Comparison of ENCODE assay signal across 13 mouse cellular contexts in the genomic region with DNA sequence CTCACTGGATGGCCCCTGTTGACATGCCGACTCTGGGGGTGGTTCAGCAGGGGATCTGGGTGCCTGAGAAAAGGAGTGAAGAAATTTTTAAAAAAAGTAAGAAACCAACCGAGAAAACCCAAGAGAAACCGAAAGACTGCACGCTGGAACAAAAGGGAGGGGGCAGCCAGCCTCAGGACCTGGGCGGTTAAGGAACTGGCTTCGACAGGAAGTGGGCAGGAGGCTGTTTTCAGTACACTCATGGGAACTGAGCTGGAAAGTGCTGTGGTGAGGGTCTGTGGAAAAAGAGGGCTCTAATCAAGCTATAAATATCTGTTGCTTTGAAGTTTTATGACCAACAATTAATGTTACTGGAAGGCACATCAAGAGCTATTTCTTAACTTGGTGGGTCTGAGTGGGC.
DNase-seq lines count a peak whose midpoint lies in the region; ATAC-seq and TF ChIP-seq lines count a peak whose summit lies in the region.
"Had no signal": no experiment of that assay in that cellular context is flagged by ENCODE, and none has a peak within 500 bp of the region (broad histone marks: within the 10 kb centered on the region; RNA-seq: fewer than 3 reads in every experiment).

No protein-coding gene starts in this region.

- intact Hi-C loops in left cerebral cortex, adult 2 months (cut with DNase I), result no loop called here
- intact Hi-C loops in gastrocnemius, adult 2 months (cut with DNase I), result loop anchor here (10.0 kb wide), 1 partner anchor 471 kb away; the partner anchor contains the start of gene Maf

- no peaks in the 10 kb centered on the region; the same call in 1 of the 2 replicates for H3K4me1 ChIP-seq in bone marrow, adult 2 months (ENCODE audit: control insufficient read depth, insufficient read depth, low read length)
- peaks cover 14% of the 10 kb centered on the region for H3K4me1 ChIP-seq in hindbrain, embryonic 10.5 days (replicated peaks)

- H3K36me3 ChIP-seq in hindbrain, embryonic 10.5 days, result no peaks in the 10 kb centered on the region
- H3K36me3 ChIP-seq: limb, embryonic 15.5 days; neural tube, embryonic 13.5 days had no signal

- peaks cover 5% of the 10 kb centered on the region; the same call in 1 of the 2 replicates for H3K27me3 ChIP-seq in hindbrain, embryonic 10.5 days (ENCODE audit: insufficient read depth, poor library complexity, severe bottlenecking)

- WGBS in bone marrow, adult 2 months, result under 1% methylated on average over 6 of the region's 6 CpGs
- 82% methylated on average over 6 of the region's 6 CpGs for WGBS in hindbrain, embryonic 10.5 days

- H3K9me3 ChIP-seq in hindbrain, embryonic 10.5 days, result no peaks in the 10 kb centered on the region
- H3K9me3 ChIP-seq: limb, embryonic 15.5 days; neural tube, embryonic 13.5 days had no signal

- H3K27ac ChIP-seq in bone marrow, adult 2 months (ENCODE audit: control insufficient read depth, insufficient read depth, low read depth, low read length, poor library complexity), result no peak overlapping the region
- no peak overlapping the region for H3K27ac ChIP-seq in hindbrain, embryonic 10.5 days
- H3K27ac ChIP-seq in left cerebral cortex, adult 2 months, result no peak overlapping the region
- no peak overlapping the region for H3K27ac ChIP-seq in gastrocnemius, adult 2 months
- H3K27ac ChIP-seq: limb, embryonic 15.5 days; neural tube, embryonic 13.5 days had no signal

- TF ChIP-seq POLR2A in bone marrow, adult 2 months (IDR thresholded peaks at IDR 0.05; ENCODE audit: borderline replicate concordance, control insufficient read depth, low read depth, low read length), result no peak

- TF ChIP-seq CTCF in bone marrow, adult 2 months (IDR thresholded peaks at IDR 0.05; ENCODE audit: control insufficient read depth, insufficient read depth, low read length), result no peak
- no peak for TF ChIP-seq CTCF in left cerebral cortex, adult 2 months (IDR thresholded peaks at IDR 0.05)
- TF ChIP-seq CTCF in gastrocnemius, adult 2 months (IDR thresholded peaks at IDR 0.05), result no peak

- ATAC-seq in megakaryocyte, adult 5-6 weeks (ENCODE audit: poor library complexity, severe bottlenecking), result peak; percentile 93
- ATAC-seq: forebrain, postnatal 0 days had no signal

- peak; percentile 10 for DNase-seq in kidney, postnatal 14 days
- no peak for DNase-seq in kidney, postnatal 25 days
- DNase-seq in thymus, postnatal 10 days (ENCODE audit: low spot score in 2 of 2), result peak; percentile 51 to 66
- no peak for DNase-seq in hindbrain, embryonic 10.5 days (ENCODE audit: low spot score)
- DNase-seq in left cerebral cortex, adult 2 months (ENCODE audit: extremely low spot score in 1 of 2, low spot score in 2 of 2), result no peak
- no peak for DNase-seq in gastrocnemius, adult 2 months
- DNase-seq: cerebellum, postnatal 25 days; forebrain, postnatal 0 days; right cerebral cortex, postnatal 4 days had no signal

- H3K4me3 ChIP-seq in bone marrow, adult 2 months (replicated peaks; ENCODE audit: control insufficient read depth, low read depth, low read length), result peak overlapping the region; percentile 8
- H3K4me3 ChIP-seq in hindbrain, embryonic 10.5 days, result no peak overlapping the region
- no peak overlapping the region for H3K4me3 ChIP-seq in left cerebral cortex, adult 2 months
- no peak overlapping the region for H3K4me3 ChIP-seq in gastrocnemius, adult 2 months
- H3K4me3 ChIP-seq: limb, embryonic 15.5 days; neural tube, embryonic 13.5 days had no signal

Comparison
In these comparisons a context has a peak if more than half of its experiments do, and no peak if none do; other contexts are left out.
1. DNase-seq: peak in kidney, postnatal 14 days (single experiment) and thymus, postnatal 10 days (2 of 2); none in kidney, postnatal 25 days (0 of 2), hindbrain, embryonic 10.5 days (single experiment), left cerebral cortex, adult 2 months (0 of 2) and gastrocnemius, adult 2 months (single experiment).